Mouse (Mus musculus) gastrocnemius, adult 8-10 months (tissue): Measurements from ENCODE around the gene St5. TPM values are rescaled to one million over a fixed set of nuclear protein-coding genes. Genes with fewer than 3 reads are reported as not detected.

Source experiments
- DNase-seq, 2 experiments: peaks; one replicate each; pipeline ENCODE4 v3.0.0; 2022; ENCODE audit warnings: low spot score in 2 of 2
- total RNA-seq, 4 experiments: library from RNA; stranded (reverse); gene quantifications; 2 replicates each; pipeline ENCODE4 v1.2.4; 2022

Gene St5
- total RNA-seq, 4 experiments from 2014 or later = 3.7 to 5.7 (median 4.7) TPM

DNA sequence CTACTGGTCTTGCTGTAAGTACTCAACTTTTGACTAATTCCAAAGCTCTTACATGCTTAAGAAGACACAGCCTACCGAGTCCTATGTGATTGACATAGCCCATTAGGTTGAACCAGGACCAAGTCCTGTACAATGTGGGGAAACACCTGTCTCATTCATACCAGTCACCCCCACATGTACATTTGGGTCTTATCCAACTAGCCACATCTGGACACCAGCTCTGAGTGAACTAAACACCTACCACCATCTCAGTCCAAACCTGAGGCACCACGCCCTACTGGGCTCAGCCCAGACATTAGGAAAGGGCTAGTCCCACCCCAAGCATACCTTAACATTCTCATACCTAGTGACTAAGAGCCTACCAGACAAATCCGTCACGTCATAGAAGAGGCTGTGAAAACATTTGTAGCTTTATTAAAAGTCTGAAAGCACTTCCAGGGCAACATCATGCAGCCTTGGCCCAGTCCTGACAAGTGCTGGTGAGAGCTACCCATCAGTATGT is 135.0 kb downstream of the St5 start:
- no peak for DNase-seq

GRCm38 (mm10) chr7:109566841-109567768 is 136.3 kb downstream of the St5 start:
- DNase-seq = no peak

DNA sequence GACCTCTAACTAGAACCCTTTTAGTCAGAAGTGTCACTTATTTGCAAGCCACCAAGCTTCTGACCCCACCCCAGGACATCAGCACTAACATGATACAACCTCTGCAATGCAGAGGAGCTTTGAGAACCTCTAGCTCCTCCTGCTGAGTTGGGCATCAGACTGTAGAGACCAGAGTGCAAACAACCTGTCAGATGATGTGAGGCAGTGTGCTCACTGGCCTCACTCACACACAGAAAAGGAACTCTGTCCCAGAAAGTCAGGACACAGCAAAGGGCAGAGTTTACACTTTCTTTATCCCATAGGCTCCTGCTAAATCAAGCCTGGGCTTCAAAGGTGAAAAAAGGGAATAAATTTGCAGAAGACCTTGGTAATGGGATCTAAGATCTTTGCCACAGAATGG is 137.1 kb downstream of the St5 start:
- no peak for DNase-seq

DNA sequence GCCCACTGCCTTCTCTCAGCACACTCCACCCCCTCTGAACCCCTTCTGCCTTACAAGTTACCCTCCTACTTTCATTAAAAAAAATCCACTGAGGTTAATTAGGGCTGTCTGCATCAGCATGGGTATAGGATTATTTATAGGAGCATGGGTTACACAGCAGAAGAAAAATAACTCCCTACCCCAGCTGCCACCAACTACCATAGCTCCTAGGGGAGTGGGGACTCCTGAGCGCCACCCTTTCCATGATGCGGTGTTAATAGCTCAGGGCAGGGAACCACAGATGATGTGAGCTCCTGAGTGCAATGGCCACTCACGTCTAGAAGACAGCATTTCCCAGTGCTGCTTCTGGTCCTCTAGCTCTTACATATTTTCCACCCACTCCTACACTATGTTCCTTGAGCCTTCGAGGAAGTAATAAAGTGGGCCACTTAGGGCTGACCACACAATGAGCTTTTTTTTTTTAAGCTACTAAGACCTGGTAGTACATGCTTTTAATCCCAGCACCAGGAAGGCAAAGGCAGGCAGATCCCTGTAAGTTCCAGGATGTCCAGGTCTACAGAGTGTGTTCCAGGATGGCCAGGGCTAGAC is 139.5 kb downstream of the St5 start:
- DNase-seq = no peak

DNA sequence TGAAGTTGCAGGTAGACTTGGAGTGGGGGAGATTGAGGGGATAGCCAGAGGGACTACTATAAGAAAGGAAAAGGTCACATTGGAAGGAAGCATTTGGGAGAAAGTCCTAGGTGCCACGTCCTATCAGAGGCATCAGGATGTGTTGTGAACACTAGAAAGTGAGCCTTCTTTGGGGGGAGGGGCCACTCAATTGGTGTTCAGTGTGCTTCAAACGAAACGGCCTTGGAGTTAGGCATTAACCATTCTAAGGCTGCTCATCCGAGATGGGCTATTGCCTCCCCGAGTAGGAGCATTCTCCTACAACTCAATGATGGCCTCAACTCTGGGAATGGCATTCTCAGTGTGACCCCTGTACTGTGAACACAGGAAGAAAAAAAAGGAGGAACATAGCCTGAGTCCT is 140.7 kb downstream of the St5 start:
- no peak for DNase-seq

DNA sequence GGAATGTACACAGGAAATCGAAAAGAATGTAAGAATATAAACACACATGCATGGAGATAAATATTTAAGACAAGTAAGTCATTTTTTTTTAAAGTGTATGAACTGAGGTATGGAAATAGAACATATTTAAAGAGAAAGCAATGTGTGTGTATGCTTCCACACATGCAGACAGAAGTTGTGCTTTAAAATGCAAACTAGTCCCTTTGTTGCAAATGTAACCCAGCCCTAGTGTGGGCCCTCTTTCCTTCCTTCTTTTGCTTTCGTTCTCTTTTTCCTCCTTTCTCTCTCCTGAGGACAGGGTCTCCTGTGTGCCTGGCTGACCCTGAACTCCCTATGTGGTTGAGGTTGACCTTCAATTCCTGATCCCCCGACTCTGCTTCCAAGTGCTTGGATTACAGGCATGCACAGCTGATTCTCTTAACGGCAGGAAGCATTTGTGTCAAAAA is 141.2 kb downstream of the St5 start:
- no peak for DNase-seq

DNA sequence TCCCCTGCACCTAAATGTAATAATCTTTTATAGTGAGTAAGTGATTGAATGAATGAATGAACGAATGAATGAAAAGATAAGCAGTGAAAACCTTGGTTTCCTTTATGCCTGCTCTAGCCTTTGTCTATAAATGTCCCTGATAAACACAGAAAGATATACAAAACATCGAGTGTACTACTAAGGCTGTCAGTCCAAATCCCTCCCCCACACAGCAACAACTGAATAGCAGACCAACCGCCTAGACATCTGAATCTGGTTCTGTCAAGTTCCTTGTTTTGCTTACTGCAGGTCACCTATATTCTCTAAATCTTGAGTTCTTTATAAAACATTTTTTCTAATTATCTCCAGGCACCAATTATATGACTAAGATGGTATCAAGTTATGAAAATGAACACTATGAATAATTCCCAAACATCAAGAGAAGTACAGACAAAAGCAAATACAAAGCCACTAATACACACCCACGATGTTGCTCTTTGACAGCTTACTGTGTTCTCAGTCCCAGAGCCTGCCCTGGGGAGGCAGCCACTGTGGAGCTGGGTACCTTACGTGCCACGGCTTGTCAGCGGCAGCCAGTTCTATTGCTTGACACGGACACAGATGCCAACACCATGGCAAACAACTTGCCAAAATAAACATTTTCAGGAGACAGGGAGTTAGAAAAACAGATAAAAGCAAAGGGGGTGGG is 141.8 kb downstream of the St5 start:
- DNase-seq = no peak

- DNase-seq = peak; percentile 28 to 58
Observed at GRCm38 (mm10) chr7:109559536-109559935, 143.9 kb downstream of the St5 start.

- no peak for DNase-seq
Observed at GRCm38 (mm10) chr7:109546726-109547125, 156.7 kb downstream of the St5 start.

- DNase-seq = no peak
Observed at GRCm38 (mm10) chr7:109546186-109546585, 157.2 kb downstream of the St5 start.

DNA sequence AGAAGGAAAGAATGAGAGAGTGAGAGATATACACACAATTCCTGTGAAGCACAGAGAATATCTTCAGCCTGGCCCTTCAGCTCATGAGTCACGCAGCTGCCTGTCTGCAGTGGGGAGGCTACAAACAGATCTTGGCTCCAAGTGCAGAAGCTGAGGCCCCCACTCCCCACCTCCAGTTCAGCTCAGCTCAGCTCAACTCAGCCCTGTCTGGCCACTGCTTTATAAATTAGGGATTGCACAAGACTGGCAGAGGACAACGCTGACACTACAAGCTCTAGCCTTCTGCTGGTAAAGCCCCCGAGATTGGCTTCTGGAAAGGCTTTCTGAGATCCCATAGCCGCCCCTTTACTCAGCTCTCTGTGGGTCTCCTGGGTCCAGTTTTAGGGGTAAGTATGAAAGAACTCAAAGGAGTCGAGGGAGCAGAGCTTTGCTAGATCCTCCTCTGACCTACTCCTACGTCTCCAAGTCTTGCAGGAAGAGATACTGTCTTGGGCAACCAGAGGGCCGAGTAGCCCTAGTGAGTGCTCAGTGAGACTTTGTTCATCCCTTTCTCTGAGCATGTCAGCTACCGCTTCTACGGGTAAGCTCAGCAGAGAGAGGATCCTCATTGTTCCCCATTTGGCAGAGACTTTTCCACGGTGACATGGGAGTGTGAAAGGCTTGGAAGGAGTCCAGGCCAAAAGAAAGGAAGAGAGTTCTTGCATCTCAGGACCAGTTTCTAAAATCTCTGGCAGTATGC is 158.0 kb downstream of the St5 start:
- peak in 1 of 2 experiments; percentile 40 for DNase-seq

DNA sequence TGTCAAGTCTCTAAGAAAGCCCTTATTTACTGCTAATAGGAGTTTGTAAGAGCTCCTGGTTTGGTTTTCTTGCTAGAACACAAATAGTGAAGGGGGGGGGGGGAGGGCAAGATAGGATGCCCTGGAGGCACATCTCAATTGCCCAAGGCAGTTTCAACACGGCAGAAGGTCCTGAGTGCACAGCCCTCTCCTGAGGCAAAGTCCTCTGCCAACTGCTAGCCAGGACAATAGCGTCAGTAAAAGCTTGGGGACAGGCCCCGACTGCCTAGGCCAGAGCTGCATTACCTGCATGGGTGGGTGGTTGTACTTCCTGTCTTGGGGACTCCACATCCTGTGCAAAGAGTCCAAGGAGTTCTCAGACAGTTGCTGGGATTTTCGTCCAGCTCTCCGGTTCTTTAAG is 158.6 kb downstream of the St5 start:
- DNase-seq = no peak

GRCm38 (mm10) chr7:109542364-109542628 is 161.1 kb downstream of the St5 start:
- no peak for DNase-seq

- DNase-seq = no peak
Observed at GRCm38 (mm10) chr7:109541609-109542363, 161.6 kb downstream of the St5 start.

DNA sequence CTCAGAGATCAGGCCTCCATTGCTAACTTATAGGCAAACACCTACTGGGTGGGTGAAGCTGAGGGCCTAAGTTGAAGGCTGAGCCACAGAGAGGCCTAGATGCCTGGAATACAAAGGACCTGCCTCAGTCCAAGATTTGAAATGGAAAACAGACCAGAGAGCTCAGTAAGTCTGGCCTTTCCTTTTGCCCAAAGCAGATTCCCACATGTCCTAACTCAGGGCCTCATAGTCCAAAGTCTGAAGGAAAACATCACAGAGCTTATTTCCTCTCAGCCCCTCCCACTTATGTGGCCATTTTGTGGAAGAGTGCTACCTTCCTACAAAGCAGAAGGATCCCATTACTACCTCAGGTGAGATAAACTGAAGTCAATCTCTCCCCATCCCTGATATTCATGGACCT is 162.5 kb downstream of the St5 start:
- DNase-seq = no peak

- peak; percentile 58 to 81 for DNase-seq
Observed at GRCm38 (mm10) chr7:109536451-109536946, 166.9 kb downstream of the St5 start.

DNA sequence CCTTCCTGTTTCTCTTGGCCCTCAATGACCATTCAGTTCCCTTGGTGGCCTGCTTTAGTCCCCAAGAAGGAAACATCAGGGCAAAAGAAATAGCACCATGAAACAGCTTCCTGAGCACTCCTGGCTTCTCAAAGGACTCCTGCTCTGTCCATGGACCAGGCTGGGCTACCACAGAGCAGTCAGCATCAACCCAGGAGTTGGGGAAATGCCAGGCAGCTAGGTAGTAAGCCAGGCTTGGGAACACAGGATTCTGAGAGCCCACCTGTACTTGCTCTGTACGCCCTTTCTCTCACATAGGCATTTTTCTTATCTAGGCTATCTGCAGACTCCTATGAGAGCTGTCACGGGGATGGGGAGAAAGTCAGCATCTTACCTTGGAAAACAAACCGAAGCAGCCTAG is 168.5 kb downstream of the St5 start:
- no peak for DNase-seq

- DNase-seq = no peak
Observed at GRCm38 (mm10) chr7:109533888-109534287, 169.5 kb downstream of the St5 start.

- no peak for DNase-seq
Observed at GRCm38 (mm10) chr7:109533129-109533528, 170.3 kb downstream of the St5 start.

GRCm38 (mm10) chr7:109532691-109533090 is 170.7 kb downstream of the St5 start:
- no peak for DNase-seq

- no peak for DNase-seq
Observed at GRCm38 (mm10) chr7:109531501-109531900, 171.9 kb downstream of the St5 start.
